Mouse (Mus musculus) thymus, adult 18-20 months (tissue): ENCODE data around the gene Cacna2d2.

Source experiments
- DNase-seq, 2 experiments: peaks; one replicate each; pipeline ENCODE4 v3.0.0; 2022; ENCODE audit warnings: mixed read lengths in 2 of 2

Cacna2d2 gene

GRCm38 (mm10) chr9:107399491-107399971 lies at the start of gene Cacna2d2:
Cacna2d2 (plus strand) TSS chr9:107399612.
- no peak for DNase-seq

GRCm38 (mm10) chr9:107354826-107355225 lies 44.6 kb upstream of the Cacna2d2 start:
- no peak for DNase-seq

DNA sequence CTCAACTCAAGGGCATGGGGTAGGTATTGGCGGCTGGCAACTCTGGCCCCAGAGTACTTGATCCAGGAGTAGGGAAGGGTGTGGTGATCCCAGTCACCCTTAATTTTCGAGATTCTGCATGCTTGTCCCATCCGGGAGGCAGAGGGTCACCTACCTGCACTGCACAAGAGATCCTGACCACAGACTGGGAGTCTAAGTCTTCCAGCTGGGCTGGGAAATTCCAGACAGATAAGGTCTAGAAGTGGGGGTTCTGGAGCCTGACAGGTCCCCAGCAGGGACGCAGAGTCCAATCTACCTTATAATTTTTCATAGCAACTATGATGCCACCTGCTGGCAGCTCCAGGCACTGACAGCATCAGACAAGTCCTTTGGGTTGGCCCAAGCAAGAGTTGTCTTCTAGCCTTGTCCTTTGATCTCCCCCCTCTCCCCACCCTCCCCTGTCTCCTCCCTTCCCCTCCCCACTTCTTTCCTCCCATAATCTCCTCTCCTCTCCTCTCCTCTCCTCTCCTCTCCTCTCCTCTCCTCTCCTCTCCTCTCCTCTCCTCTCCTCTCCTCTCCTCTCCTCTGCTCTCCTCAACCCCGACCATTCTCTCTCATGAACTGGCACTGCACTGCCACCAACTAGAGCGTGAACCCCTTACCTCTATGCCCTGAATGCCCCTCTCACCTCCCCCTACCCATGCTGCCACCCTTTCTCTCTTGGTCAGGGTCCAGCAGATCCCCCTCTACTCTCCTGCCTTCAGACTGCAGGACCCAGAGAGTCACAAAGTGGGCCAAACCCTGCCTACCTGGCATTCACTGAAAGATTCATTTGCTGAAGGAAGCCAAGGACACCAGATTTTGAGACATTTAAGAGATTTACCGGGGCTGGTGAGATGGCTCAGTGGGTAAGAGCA lies 43.3 kb upstream of the Cacna2d2 start:
- DNase-seq: peak in 1 of 2 experiments; percentile 31

GRCm38 (mm10) chr9:107357651-107358050 lies 41.8 kb upstream of the Cacna2d2 start:
- DNase-seq: peak in 1 of 2 experiments; percentile 29

GRCm38 (mm10) chr9:107360989-107361388 lies 38.4 kb upstream of the Cacna2d2 start:
- no peak for DNase-seq

- DNase-seq: no peak
Observed at GRCm38 (mm10) chr9:107366644-107367043, 32.8 kb upstream of the Cacna2d2 start.

DNA sequence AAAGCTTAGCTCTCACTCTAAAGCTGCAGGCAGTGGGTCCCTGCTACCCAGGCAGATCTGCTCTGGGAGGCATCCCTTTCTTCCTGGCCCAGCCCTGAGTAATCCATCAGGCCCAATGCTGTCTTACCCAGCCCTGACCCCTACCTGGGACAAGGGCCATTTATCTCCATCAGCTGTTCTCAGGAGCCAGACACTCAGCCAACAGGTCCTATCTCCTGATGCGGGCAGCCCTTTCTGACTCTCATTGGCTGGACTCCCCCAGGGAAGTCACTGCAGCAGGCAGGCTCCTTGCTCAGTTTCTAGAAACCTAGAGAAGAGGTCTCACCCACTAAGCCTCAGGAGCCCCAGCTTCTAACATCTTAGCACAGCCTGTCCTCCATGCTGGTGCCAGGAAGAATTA lies 31.1 kb upstream of the Cacna2d2 start:
- DNase-seq: no peak

- no peak for DNase-seq
Observed at GRCm38 (mm10) chr9:107369270-107370105, 29.9 kb upstream of the Cacna2d2 start.

GRCm38 (mm10) chr9:107370106-107370463 lies 29.3 kb upstream of the Cacna2d2 start:
- DNase-seq: no peak

- DNase-seq: no peak
Observed at GRCm38 (mm10) chr9:107372441-107372840, 27.0 kb upstream of the Cacna2d2 start.

GRCm38 (mm10) chr9:107374623-107375022 lies 24.8 kb upstream of the Cacna2d2 start:
- no peak for DNase-seq

GRCm38 (mm10) chr9:107375451-107375850 lies 24.0 kb upstream of the Cacna2d2 start:
- DNase-seq: no peak

GRCm38 (mm10) chr9:107377961-107378512 lies 21.4 kb upstream of the Cacna2d2 start:
- no peak for DNase-seq

GRCm38 (mm10) chr9:107381723-107382122 lies 17.7 kb upstream of the Cacna2d2 start:
- DNase-seq: no peak

DNA sequence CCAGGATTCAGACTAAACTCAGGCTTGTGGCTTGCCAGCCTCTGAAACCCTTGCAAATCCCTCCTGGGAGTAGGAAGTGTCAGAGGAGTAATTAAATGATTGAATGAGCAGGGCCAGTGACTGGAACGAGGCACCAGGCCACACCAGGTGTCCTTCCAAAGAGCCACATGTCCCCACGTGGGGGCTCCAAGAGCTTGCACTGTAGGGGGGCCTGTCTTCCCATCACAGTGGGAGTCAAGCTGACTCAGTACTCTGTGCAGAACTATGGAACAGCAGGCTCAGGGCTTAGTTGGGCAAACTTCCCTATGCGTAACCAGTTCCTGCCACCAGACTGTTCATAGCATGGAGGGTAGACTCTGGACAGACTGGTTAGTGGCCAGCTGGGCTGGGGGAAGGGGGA lies 15.0 kb upstream of the Cacna2d2 start:
- DNase-seq: no peak

DNA sequence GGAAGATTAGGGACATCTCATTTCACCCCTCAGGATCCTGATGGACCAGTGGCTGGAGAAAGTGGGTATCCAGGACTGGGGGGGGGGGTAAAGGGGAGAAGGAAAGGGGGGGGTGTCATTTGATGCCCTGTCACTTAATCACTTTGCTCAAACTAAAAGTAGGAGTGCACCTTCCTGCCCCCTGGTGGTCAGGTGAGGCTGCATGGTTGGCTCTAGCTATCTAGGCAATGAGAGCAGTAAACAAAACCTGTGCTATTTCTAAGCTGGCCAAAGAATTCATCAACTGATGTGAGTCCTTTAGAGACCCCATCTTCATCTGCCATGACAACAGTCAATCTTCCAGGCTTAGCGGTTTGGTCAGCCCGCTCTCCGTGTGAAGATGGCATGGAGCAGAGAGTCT lies 12.7 kb upstream of the Cacna2d2 start:
- no peak for DNase-seq

DNA sequence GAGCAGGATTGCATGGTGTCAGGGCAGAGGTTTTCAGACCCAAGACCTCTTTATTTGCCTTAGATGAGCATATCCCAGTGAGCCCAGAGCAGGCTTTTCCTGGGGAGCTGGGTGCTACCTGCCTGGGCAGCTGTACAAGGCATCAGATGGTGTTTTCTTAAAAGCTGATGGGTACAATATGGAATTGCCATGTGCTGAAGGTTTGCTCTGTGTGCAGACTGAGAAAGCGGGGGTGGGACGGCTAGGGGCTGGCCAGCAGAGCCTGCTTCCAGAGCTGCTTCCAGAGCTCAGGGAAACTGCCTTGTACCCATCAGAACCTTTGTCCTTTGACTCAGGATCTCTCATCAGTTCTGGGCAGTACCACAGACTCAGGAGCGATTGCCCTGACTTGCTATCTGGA lies 11.7 kb upstream of the Cacna2d2 start:
- DNase-seq: no peak

DNA sequence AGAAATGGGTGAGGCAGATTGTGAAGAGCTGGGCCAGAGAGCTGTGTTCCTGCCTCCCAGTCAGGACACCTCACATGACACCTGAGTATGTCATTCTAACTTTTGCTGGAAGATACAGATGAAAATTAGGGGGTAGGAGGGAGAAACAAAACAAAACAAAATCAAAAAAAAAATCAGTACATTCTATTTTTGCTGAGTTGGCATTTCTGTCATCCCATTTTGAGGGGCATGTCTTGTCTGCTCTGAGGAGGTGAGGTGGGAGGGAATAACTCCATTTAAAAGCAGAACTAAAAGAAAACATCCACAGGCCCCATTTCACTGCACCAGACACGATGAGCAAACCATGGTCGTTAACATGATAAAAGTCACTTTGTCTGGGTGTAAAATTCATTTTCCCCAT lies 11.1 kb upstream of the Cacna2d2 start:
- no peak for DNase-seq

GRCm38 (mm10) chr9:107396397-107396796 lies 3.0 kb upstream of the Cacna2d2 start:
- DNase-seq: no peak

GRCm38 (mm10) chr9:107398968-107399367 lies 444 bp upstream of the Cacna2d2 start:
- no peak for DNase-seq

DNA sequence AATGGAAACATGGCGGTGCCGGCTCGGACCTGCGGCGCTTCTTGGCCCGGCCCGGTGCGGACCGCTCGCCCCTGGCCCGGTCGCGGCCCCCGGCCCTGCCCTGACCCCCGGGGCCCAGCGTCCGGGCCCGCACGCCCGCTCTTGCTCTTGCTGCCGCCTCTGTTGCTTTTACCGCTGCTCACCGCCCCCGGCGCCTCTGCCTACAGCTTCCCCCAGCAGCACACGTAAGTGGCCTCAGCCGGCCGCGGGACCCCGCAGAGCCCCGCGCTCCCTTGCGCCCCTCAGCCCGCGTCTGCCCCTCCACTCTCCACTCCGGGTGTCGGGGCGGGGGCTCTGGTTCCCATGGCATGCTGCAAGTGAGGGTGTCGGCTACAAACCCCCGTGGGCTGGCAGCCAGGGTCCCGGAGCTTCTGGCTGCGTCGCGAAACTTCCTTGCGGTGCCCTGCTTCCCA lies 674 bp downstream of the Cacna2d2 start:
- DNase-seq: no peak

DNA sequence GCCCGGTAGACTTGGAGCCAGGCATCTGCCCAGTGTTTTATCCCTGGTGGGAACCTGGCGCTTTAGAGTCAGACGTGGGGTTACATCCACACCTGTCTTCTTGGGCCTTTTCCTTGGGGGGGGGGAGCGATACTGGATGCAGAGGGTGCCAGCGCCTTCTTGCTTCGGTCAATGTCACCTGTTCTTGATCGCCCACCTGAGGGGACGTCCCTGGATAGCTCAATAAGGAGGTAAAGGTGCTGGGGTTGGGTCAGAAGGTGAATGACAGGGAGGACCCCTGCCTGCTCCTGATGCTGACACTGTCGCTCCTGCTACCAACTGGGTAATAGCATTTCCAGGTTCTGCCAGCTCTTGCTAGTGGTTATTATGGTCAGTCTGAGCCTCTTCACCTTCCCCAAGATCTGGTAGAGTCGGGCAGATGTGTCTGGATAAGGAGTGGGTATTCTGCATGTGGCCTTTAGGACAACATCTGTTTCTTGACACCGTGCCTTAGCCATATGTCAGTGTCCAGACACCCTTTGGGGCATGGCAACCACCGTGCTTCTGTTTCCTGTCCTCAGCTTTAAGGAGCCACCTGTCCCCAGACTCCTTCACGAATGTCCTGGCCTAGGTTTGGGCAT lies 1.4 kb downstream of the Cacna2d2 start:
- DNase-seq: no peak

DNA sequence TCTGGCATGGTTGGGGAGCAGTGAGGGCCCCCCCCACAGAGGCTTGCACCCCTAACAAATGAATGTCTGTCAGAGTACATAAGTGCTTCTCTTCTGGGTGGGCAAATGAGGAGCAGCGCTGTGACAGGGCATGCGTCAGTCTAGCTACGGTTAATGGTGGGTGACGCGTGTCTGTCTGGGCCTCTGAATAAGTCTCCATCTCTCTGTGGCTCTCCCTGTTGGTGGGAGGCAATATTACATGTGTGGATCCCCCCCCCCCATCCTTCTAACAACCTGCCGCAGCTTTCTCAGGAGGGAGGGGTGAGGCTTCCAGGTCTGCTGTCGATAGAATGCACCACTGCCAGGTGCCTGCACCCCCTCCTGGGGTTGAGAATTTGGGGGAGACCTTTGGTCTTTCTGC lies 3.7 kb downstream of the Cacna2d2 start:
- no peak for DNase-seq
